Mouse (Mus musculus): Measurements from ENCODE around the gene Elk3. TPM values are rescaled to one million over a fixed set of nuclear protein-coding genes. Genes with fewer than 3 reads are reported as not detected.

The Elk3 gene
- polyA plus RNA-seq, 1 experiment from 2014 or later: 23.6 TPM

DNA sequence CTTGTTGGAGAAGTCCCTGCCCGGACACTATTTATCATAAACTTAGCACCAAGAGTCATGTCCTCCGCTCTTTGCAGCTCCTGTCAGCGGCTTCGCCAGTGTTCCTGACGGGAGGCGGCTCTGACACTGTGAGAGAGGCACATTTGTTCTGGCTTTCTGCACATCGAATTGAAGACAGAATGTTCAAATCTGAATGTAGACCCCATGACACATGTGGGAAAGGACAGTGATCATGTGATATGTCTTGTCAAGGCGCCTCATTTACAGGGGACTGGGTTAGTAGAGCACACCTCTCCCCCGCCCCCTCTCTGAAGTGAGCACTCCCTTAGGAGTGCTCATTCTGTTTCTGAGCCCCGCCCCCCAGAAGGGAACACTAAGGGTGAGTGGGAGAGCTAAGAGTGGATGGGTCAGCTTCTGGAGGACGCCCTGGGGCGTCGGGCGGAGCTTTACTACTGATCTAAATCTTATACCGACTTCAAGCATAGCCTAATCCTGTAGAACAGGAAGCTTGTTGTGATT is 48.9 kb downstream of the Elk3 start:
- no peaks in the 10 kb centered on the region for H3K36me3 ChIP-seq (ENCODE audit: control insufficient read depth, insufficient read depth, low read length)
- H3K27ac ChIP-seq (ENCODE audit: low read length): peak overlapping the region; percentile 48
- WGBS: 21% methylated on average over 15 of the region's 15 CpGs
- no peak overlapping the region for H3K4me3 ChIP-seq (replicated peaks; ENCODE audit: low read length)
- peak; percentile 76 for ATAC-seq (ENCODE audit: insufficient read depth, low FRiP score)
- peak overlapping the region; percentile 36 for H3K4me2 ChIP-seq (ENCODE audit: low read depth, low read length)
- no peaks in the 10 kb centered on the region for H3K9me3 ChIP-seq (replicated peaks; ENCODE audit: control insufficient read depth, low read length)
- 0 out of 2 replicates have a peak overlapping the region, but pooled peaks have one; percentile 20 for H3K9ac ChIP-seq (ENCODE audit: low read length)
- H3K4me1 ChIP-seq (ENCODE audit: control insufficient read depth, insufficient read depth, low read length): peaks cover 25% of the 10 kb centered on the region
- H3K27me3 ChIP-seq (ENCODE audit: control insufficient read depth, insufficient read depth, low read length): no peaks in the 10 kb centered on the region

DNA sequence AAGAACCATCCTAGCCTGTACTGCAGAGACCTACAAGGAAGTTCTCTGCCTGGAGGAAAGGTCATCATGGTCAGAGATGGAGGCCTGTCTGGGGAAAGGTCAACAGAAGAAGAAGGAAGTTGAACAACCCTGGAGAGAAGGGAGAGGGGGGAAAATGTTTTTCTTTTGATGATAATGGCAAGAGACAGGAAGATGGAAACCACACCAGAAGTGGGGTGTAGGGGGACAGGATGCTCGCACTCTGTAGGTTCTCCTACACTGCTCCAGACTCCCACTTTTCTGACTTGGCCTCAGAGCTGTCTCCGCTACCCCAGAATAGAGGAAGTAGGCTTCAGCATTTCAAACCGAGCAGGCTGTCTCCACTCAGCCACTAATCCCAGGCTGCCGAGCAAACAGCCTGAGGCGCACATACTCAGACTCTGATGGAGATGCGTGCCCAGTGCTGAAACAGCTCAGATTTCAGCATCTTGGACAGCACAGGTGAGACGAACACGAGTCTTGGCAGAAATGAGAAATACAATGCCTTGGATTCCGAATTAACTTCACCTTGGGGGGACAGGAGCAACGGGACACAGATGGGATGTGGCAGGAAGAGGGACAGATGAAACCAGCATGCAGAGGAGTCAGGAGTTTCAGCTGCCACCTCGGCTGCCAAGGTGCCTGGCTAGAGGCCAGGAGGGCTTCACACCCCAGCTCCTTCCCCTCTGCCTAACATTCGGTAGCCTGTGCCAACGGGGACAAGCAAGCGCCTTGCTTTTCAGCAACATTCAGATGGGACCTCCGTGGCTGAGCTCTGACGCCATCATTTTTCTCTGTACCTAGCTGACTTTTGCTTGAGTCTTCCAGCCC is 49.6 kb downstream of the Elk3 start:
- H3K27ac ChIP-seq (ENCODE audit: low read length): peak overlapping the region; percentile 48
- WGBS: 20% methylated on average over 16 of the region's 16 CpGs
- H3K4me2 ChIP-seq (ENCODE audit: low read depth, low read length): peak overlapping the region; percentile 36
- peak; percentile 28; the same call in 1 of the 2 replicates for ATAC-seq (ENCODE audit: insufficient read depth, low FRiP score)
- no peaks in the 10 kb centered on the region for H3K27me3 ChIP-seq (ENCODE audit: control insufficient read depth, insufficient read depth, low read length)
- 0 out of 2 replicates have a peak overlapping the region, but pooled peaks have one; percentile 13 for H3K9ac ChIP-seq (ENCODE audit: low read length)
- no peaks in the 10 kb centered on the region for H3K9me3 ChIP-seq (replicated peaks; ENCODE audit: control insufficient read depth, low read length)
- H3K36me3 ChIP-seq (ENCODE audit: control insufficient read depth, insufficient read depth, low read length): no peaks in the 10 kb centered on the region
- H3K4me1 ChIP-seq (ENCODE audit: control insufficient read depth, insufficient read depth, low read length): peaks cover 25% of the 10 kb centered on the region
- H3K4me3 ChIP-seq (replicated peaks; ENCODE audit: low read length): no peak overlapping the region

- Histone ChIP-seq H3K9ac (ENCODE audit: low read length) (no peak overlapping the region), H3K4me2 (ENCODE audit: low read depth, low read length) (no peak overlapping the region), H3K27ac (ENCODE audit: low read length) (no peak overlapping the region), H3K27me3 (ENCODE audit: control insufficient read depth, insufficient read depth, low read length) (no peaks in the 10 kb centered on the region), H3K4me1 (ENCODE audit: control insufficient read depth, insufficient read depth, low read length) (peaks cover 29% of the 10 kb centered on the region), H3K9me3 (replicated peaks; ENCODE audit: control insufficient read depth, low read length) (no peaks in the 10 kb centered on the region), H3K4me3 (replicated peaks; ENCODE audit: low read length) (no peak overlapping the region), H3K36me3 (ENCODE audit: control insufficient read depth, insufficient read depth, low read length) (no peaks in the 10 kb centered on the region)
- ATAC-seq (ENCODE audit: insufficient read depth, low FRiP score): no peak
- WGBS: 69% methylated on average over 5 of the region's 5 CpGs
These were observed 51.1 kb downstream of the Elk3 start for GRCm38 (mm10) chr10:93259826-93260225.

DNA sequence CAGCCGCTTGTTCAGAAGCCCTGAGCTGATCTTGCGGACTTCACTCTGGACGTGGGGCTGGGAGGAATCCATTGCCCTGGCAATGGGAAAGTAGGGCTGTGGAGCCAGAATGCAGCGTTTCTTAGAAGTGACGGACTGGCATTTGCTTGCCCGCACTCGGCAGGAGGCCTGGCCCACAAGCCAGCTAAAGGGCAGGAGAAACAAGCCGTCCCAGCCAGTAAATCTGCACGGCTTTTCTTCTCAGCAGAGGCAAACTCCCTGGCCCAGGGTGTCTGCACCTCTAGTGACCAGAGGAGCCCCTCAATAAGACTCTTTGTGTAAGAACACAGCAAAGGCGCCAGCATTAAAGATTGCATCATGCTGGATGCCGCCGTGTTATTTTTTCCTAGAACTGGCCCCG is 55.6 kb downstream of the Elk3 start:
- Histone ChIP-seq H3K36me3 (ENCODE audit: control insufficient read depth, insufficient read depth, low read length) (0 out of 2 replicates have a peak, but pooled peaks cover 3% of the 10 kb centered on the region), H3K9me3 (replicated peaks; ENCODE audit: control insufficient read depth, low read length) (no peaks in the 10 kb centered on the region), H3K4me1 (ENCODE audit: control insufficient read depth, insufficient read depth, low read length) (peaks cover 22% of the 10 kb centered on the region), H3K4me3 (replicated peaks; ENCODE audit: low read length) (no peak overlapping the region), H3K4me2 (ENCODE audit: low read depth, low read length) (no peak overlapping the region), H3K27ac (ENCODE audit: low read length) (no peak overlapping the region), H3K9ac (ENCODE audit: low read length) (no peak overlapping the region), H3K27me3 (ENCODE audit: control insufficient read depth, insufficient read depth, low read length) (no peaks in the 10 kb centered on the region)
- WGBS: 56% methylated on average over 13 of the region's 13 CpGs
- no peak for ATAC-seq (ENCODE audit: insufficient read depth, low FRiP score)

DNA sequence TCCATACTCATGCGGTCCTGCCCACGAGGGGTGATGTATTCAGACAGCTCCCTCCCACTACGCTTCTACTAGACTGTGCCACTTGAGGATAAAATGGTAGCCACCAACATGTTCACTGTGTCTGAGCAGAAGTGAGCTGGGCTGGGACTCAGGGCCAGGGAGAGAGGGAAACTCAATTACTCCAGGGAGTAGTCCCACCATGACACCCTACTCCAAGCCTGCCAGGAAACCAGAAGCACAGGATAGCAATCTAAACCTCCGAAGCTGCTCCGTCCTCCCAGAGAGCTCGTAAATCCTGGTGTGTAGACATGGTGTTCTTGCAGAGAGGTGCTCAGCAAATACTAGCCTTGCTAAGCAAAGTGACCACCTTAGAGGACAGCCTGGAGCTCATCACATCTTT is 57.8 kb downstream of the Elk3 start:
- WGBS: 85% methylated on average over 6 of the region's 6 CpGs
- no peak overlapping the region for H3K4me2 ChIP-seq (ENCODE audit: low read depth, low read length)
- no peaks in the 10 kb centered on the region for H3K9me3 ChIP-seq (replicated peaks; ENCODE audit: control insufficient read depth, low read length)
- H3K27me3 ChIP-seq (ENCODE audit: control insufficient read depth, insufficient read depth, low read length): no peaks in the 10 kb centered on the region
- H3K4me1 ChIP-seq (ENCODE audit: control insufficient read depth, insufficient read depth, low read length): peaks cover 31% of the 10 kb centered on the region
- no peak for ATAC-seq (ENCODE audit: insufficient read depth, low FRiP score)
- H3K27ac ChIP-seq (ENCODE audit: low read length): no peak overlapping the region
- H3K9ac ChIP-seq (ENCODE audit: low read length): no peak overlapping the region
- H3K36me3 ChIP-seq (ENCODE audit: control insufficient read depth, insufficient read depth, low read length): 0 out of 2 replicates have a peak, but pooled peaks cover 3% of the 10 kb centered on the region
- no peak overlapping the region for H3K4me3 ChIP-seq (replicated peaks; ENCODE audit: low read length)

- H3K4me1 ChIP-seq (ENCODE audit: control insufficient read depth, insufficient read depth, low read length): peaks cover 35% of the 10 kb centered on the region
- no peak overlapping the region for H3K9ac ChIP-seq (ENCODE audit: low read length)
- no peak overlapping the region for H3K4me2 ChIP-seq (ENCODE audit: low read depth, low read length)
- H3K27ac ChIP-seq (ENCODE audit: low read length): no peak overlapping the region
- no peak for ATAC-seq (ENCODE audit: insufficient read depth, low FRiP score)
- H3K27me3 ChIP-seq (ENCODE audit: control insufficient read depth, insufficient read depth, low read length): no peaks in the 10 kb centered on the region
- 0 out of 2 replicates have a peak, but pooled peaks cover 3% of the 10 kb centered on the region for H3K36me3 ChIP-seq (ENCODE audit: control insufficient read depth, insufficient read depth, low read length)
- H3K4me3 ChIP-seq (replicated peaks; ENCODE audit: low read length): no peak overlapping the region
- 86% methylated on average over 2 of the region's 2 CpGs for WGBS
- no peaks in the 10 kb centered on the region for H3K9me3 ChIP-seq (replicated peaks; ENCODE audit: control insufficient read depth, low read length)
These were observed 58.3 kb downstream of the Elk3 start for GRCm38 (mm10) chr10:93252661-93253060.

DNA sequence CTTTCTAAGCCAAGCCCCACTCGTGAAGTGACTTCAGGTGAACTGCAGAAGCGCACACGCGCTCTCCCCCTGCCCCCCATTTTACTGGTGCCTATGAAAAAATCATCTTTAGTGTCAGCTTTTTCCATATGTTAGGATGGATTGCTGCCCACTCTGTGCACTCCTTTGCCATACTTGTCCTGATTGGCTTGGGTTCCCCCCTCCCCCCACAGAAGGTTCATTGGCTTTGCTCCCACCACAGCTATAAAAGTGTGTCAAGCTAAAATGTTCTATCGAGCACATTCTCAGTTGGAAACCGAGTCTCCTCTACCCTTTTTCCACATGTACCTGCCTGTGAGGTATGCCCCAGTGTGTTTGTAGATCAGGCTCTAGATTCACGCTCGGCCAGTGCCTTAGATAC is 59.5 kb downstream of the Elk3 start:
- no peaks in the 10 kb centered on the region for H3K27me3 ChIP-seq (ENCODE audit: control insufficient read depth, insufficient read depth, low read length)
- H3K9me3 ChIP-seq (replicated peaks; ENCODE audit: control insufficient read depth, low read length): no peaks in the 10 kb centered on the region
- 0 out of 2 replicates have a peak, but pooled peaks cover 3% of the 10 kb centered on the region for H3K36me3 ChIP-seq (ENCODE audit: control insufficient read depth, insufficient read depth, low read length)
- ATAC-seq (ENCODE audit: insufficient read depth, low FRiP score): no peak
- WGBS: 69% methylated on average over 8 of the region's 8 CpGs
- H3K9ac ChIP-seq (ENCODE audit: low read length): 0 out of 2 replicates have a peak overlapping the region, but pooled peaks have one; percentile 5
- peak overlapping the region; percentile 82 for H3K27ac ChIP-seq (ENCODE audit: low read length)
- H3K4me1 ChIP-seq (ENCODE audit: control insufficient read depth, insufficient read depth, low read length): peaks cover 39% of the 10 kb centered on the region
- peak overlapping the region; percentile 23; the same call in 1 of the 2 replicates for H3K4me2 ChIP-seq (ENCODE audit: low read depth, low read length)
- no peak overlapping the region for H3K4me3 ChIP-seq (replicated peaks; ENCODE audit: low read length)

- ATAC-seq (ENCODE audit: insufficient read depth, low FRiP score): peak; percentile 66; the same call in 1 of the 2 replicates
- 39% methylated on average over 24 of the region's 24 CpGs for WGBS
- Histone ChIP-seq H3K4me2 (ENCODE audit: low read depth, low read length) (peak overlapping the region; percentile 23; the same call in 1 of the 2 replicates), H3K27ac (ENCODE audit: low read length) (peak overlapping the region; percentile 82), H3K27me3 (ENCODE audit: control insufficient read depth, insufficient read depth, low read length) (no peaks in the 10 kb centered on the region), H3K9ac (ENCODE audit: low read length) (peak overlapping the region; percentile 22; the same call in 1 of the 2 replicates), H3K4me1 (ENCODE audit: control insufficient read depth, insufficient read depth, low read length) (peaks cover 39% of the 10 kb centered on the region), H3K4me3 (replicated peaks; ENCODE audit: low read length) (no peak overlapping the region), H3K36me3 (ENCODE audit: control insufficient read depth, insufficient read depth, low read length) (0 out of 2 replicates have a peak, but pooled peaks cover 3% of the 10 kb centered on the region), H3K9me3 (replicated peaks; ENCODE audit: control insufficient read depth, low read length) (no peaks in the 10 kb centered on the region)
These were observed 60.3 kb downstream of the Elk3 start for GRCm38 (mm10) chr10:93250436-93251317.

Data from stomach, embryonic 16.5 days (tissue).